Mouse (Mus musculus) olfactory bulb, adult 2 months (tissue): ENCODE measurements around the gene Rhbdl3.

Source experiments
- CTCF ChIP-seq: fragments of 200-500 bp; IDR thresholded peaks from 2 replicates; pipeline ENCODE4 v1.5.1; 2012; ENCODE audit warnings: low read depth, mild to moderate bottlenecking, low read length, moderate library complexity; ENCODE audit not compliant: insufficient read depth
- POLR2A ChIP-seq: fragments of 200-500 bp; IDR thresholded peaks from 2 replicates; pipeline ENCODE4 v1.6.1; 2012; ENCODE audit warnings: mild to moderate bottlenecking, low read depth, low read length, moderate library complexity; ENCODE audit not compliant: insufficient read depth

- TF ChIP-seq CTCF (no peak), POLR2A (no peak)
Observed at GRCm38 (mm10) chr11:80335609-80336350, 35.1 kb downstream of the Rhbdl3 start.
